Mouse (Mus musculus) MEL (cell line): ENCODE measurements around the gene E330017A01Rik.

Source experiments
- CTCF ChIP-seq, 3 experiments: IDR thresholded peaks in 2 of 3; conservative IDR thresholded peaks in 1 of 3; 2 replicates each; pipeline ENCODE4 v1.5.1; 2011 to 2012; ENCODE audit warnings: low read length in 3 of 3, low read depth in 2 of 3, mild to moderate bottlenecking in 2 of 3, improper control_type of control experiment in 1 of 3, inconsistent platforms in 1 of 3, mixed read lengths in 1 of 3, moderate library complexity in 1 of 3; ENCODE audit not compliant: control insufficient read depth in 1 of 3, insufficient read depth in 1 of 3, poor library complexity in 1 of 3, severe bottlenecking in 1 of 3
- EP300 ChIP-seq, 2 experiments: IDR thresholded peaks; 2 replicates each; pipeline ENCODE4 v1.6.1; 2011; ENCODE audit warnings: improper control_type of control experiment in 2 of 2, low read length in 2 of 2, low read depth in 1 of 2, mild to moderate bottlenecking in 1 of 2
- GABPA ChIP-seq: IDR thresholded peaks from 2 replicates; pipeline ENCODE4 v1.6.1; 2012; ENCODE audit warnings: low read depth, mild to moderate bottlenecking, inconsistent platforms, low read length, improper control_type of control experiment, moderate library complexity
- HCFC1 ChIP-seq: IDR thresholded peaks from 2 replicates; pipeline ENCODE4 v1.6.1; 2012; ENCODE audit warnings: low read depth, mild to moderate bottlenecking, inconsistent platforms, low read length, improper control_type of control experiment, moderate library complexity
- MEF2A ChIP-seq: IDR thresholded peaks from 2 replicates; pipeline ENCODE4 v1.6.1; 2014; ENCODE audit warnings: low read depth, mild to moderate bottlenecking, inconsistent platforms, low read length, improper control_type of control experiment; ENCODE audit not compliant: poor library complexity, insufficient replicate concordance, severe bottlenecking; ENCODE audit errors: extremely low read depth
- POLR2A ChIP-seq, 2 experiments: IDR thresholded peaks; 2 replicates each; pipeline ENCODE4 v1.6.1; 2011 to 2012; ENCODE audit warnings: low read length in 2 of 2, mild to moderate bottlenecking in 2 of 2, control low read depth in 1 of 2, improper control_type of control experiment in 1 of 2, low read depth in 1 of 2, moderate library complexity in 1 of 2; ENCODE audit not compliant: control insufficient read depth in 1 of 2, insufficient read depth in 1 of 2, poor library complexity in 1 of 2
- RCOR1 ChIP-seq: IDR thresholded peaks from 2 replicates; pipeline ENCODE4 v1.6.1; 2012; ENCODE audit warnings: low read depth, mild to moderate bottlenecking, inconsistent platforms, low read length, improper control_type of control experiment
- SIN3A ChIP-seq: IDR thresholded peaks from 2 replicates; pipeline ENCODE4 v1.6.1; 2012; ENCODE audit warnings: low read length, improper control_type of control experiment, inconsistent platforms
- ZC3H11A ChIP-seq: IDR thresholded peaks from 2 replicates; pipeline ENCODE4 v1.6.1; 2012; ENCODE audit warnings: low read depth, mild to moderate bottlenecking, inconsistent platforms, low read length, improper control_type of control experiment

DNA sequence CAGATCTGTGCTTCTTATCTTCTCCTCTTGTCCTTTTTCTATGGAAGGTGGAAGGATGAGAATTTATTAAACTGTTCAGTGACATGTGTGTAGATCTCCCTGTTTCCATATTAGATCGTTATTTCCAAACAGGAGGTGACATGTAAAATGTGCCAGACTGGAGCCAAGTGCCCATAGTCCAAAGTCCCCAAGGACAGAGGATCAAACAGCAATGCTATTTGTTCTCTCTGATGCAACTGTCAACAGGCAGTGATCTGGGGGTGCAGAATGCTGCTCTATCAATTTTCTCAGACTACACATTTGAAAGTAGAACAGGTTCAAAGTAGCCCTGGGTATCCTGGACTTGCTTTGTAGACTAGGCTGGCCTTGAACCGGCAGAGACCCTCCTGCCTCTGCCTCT is 25.3 kb upstream of the E330017A01Rik start:
- TF ChIP-seq GABPA (no peak), EP300 (IDR thresholded peaks at IDR 0.05; ENCODE audit: low read depth in 1 of 2, low read length in 2 of 2) (no peak), POLR2A (IDR thresholded peaks at IDR 0.05; ENCODE audit: control insufficient read depth in 1 of 2, insufficient read depth in 1 of 2, low read depth in 1 of 2, low read length in 2 of 2, poor library complexity in 1 of 2) (no peak), RCOR1 (no peak), ZC3H11A (no peak), CTCF (IDR thresholded peaks at IDR 0.05 in 2 of 3, conservative IDR thresholded peaks at IDR 0.05 in 1 of 3; ENCODE audit: control insufficient read depth in 1 of 3, insufficient read depth in 1 of 3, low read depth in 2 of 3, low read length in 3 of 3, poor library complexity in 1 of 3, severe bottlenecking in 1 of 3) (no peak), HCFC1 (no peak), MEF2A (no peak), SIN3A (no peak)
